Mouse (Mus musculus) embryonic stem cell, embryonic (primary cell): ENCODE measurements at regions not wholly inside any gene's neighbourhood (a gene's known extent, or its start where the extent isn't known, plus 50 kb on each side); places are given as distances from the start of the nearest gene placed in this dataset.

Source experiments
- CTCF ChIA-PET, 4 experiments: fragments of 300-600 bp in 2 of 4; fragments of 350-600 bp in 2 of 4; sonication (Branson Sonifier 250); formaldehyde crosslinking; loops; one replicate each; lab custom pipeline; 2022; ENCODE audit warnings: inconsistent platforms in 2 of 4; lab: Charles Lee
- POLR2A ChIA-PET, 4 experiments: fragments of 300-600 bp in 2 of 4; fragments of 350-600 bp in 2 of 4; sonication (Branson Sonifier 250); formaldehyde crosslinking; loops; one replicate each; lab custom pipeline; 2022; ENCODE audit warnings: antibody characterized with exemption in 4 of 4, inconsistent platforms in 1 of 4; lab: Charles Lee

DNA sequence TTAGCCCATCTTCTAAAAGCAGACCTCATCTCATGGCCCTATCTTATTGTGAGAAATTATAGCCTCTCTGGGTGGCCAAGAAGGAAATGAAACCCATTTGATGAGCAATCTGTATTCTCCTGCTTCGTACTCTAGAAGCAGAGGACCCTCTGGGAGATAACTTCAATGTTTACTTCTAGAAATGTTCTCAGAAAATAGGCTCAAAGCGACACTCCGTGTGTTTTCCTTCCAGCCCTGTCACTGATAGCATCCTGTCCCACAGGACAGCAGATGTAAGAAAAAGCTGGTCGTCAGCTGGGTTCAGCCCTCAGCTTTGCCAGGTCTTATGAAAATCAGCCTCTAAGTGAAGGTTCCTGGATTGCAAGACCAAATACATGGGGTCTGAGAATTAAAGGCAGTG, 86.1 kb downstream of the Ier5 start:
- CTCF ChIA-PET: interaction anchor here (0.6 to 1.0 kb wide), 7 partner anchors 13 to 1334 kb away, joined by 3 to 6 read pairs (median 3); no protein-coding TSS in a partner anchor
- POLR2A ChIA-PET: no interaction called here

DNA sequence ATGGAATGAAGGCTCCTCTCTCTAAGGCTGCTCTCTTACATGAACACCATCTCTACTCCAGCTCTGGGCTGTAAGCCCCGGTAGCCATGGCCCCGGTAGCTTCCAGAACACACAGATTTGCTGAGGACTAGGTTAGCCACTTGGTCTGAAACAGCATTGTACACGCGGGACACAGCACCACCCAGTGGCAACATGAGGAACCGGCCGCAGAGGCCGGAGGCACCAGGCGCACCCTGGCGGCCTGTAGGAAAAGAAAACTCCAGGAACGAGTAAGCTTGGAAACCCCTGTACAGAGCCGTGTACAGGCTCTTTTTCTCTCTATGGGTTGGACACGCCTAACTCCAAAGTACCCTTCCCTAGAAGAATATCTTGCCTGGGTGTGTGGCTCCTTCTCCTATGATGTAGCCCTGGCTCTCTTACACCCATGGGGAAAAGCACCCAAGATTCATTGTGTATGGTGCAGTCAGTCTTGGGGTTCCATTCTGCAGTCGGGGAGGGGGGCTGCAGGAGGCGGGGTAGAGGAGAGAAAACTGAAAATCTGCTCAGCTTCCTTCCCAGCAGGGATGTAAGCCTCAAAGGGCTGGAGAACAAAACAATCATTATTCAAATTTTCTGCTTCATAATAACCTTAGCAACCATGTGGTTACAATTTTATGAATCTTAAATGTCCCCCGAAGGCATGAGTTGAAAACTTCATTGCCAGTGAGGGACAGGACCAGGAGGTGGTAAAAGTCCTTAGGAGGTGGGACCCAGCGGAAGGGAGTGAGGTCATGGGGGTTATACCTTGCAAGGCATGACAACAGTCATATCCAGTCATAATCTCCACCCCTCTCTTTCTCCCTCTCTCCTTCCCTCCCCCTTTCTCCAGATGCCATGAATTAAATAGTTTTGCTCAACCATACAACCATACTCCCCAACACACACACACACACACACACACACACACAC, 92.6 kb downstream of the Ier5 start:
- ChIA-PET CTCF (interaction anchor here (0.6 to 5.2 kb wide), 78 partner anchors 9 to 1111 kb away, joined by 3 to 116 read pairs (median 4); no protein-coding TSS in a partner anchor), POLR2A (interaction anchor here in 2 of 4 experiments (0.6 to 1.4 kb wide), 4 partner anchors 57 to 612 kb away, joined by 3 to 4 read pairs (median 3); no protein-coding TSS in a partner anchor)

DNA sequence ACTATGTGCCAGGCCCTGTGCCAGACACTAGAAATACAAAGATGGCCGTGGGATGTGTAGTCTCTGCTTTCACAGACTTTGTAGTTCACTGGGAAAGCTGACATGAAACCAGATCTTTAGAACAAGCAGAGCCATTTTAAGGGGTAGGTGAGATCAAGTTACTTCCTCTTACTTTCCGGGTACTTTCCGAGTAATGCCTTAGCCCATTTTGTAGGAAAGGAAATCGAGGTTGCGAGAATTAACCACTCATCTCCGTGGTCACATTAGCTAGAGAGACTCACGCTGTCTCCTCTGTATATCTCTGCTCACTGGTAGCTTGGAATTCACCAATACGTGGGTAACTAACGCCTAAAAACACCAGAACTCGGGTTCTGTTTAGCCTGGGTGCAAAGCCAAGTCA, 93.3 kb downstream of the Ier5 start:
- POLR2A ChIA-PET: interaction anchor here in 2 of 4 experiments (0.6 to 1.4 kb wide), 3 partner anchors 220 to 611 kb away, joined by 3 read pairs; no protein-coding TSS in a partner anchor
- CTCF ChIA-PET: interaction anchor here (0.6 to 5.2 kb wide), 67 partner anchors 9 to 1110 kb away, joined by 3 to 116 read pairs (median 4); no protein-coding TSS in a partner anchor

DNA sequence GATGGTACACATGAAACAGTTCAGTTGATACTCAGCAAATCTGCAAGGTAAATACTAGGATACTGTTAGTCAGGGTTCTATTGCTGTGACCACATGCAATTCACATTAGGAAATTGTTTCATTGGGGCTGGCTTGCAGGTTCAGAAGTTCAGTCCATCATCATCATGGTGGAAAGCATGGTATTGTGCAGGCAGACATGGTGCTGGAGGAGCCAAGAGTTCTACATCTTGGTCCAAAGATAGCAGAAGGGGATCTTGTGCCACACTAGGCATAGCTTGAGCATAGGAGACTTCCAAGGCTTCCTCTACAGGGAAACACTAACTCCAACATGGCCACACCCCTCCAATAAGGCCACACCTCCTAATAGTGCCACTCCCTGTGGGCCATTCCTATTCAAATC, 99.1 kb downstream of the Ier5 start:
- ChIA-PET POLR2A (interaction anchor here in 1 of 4 experiments (0.6 kb wide), 1 partner anchor 75 kb away, joined by 5 read pairs; no protein-coding TSS in a partner anchor), CTCF (interaction anchor here in 1 of 4 experiments (0.7 kb wide), 2 partner anchors 567 to 783 kb away, joined by 3 read pairs; no protein-coding TSS in a partner anchor)

DNA sequence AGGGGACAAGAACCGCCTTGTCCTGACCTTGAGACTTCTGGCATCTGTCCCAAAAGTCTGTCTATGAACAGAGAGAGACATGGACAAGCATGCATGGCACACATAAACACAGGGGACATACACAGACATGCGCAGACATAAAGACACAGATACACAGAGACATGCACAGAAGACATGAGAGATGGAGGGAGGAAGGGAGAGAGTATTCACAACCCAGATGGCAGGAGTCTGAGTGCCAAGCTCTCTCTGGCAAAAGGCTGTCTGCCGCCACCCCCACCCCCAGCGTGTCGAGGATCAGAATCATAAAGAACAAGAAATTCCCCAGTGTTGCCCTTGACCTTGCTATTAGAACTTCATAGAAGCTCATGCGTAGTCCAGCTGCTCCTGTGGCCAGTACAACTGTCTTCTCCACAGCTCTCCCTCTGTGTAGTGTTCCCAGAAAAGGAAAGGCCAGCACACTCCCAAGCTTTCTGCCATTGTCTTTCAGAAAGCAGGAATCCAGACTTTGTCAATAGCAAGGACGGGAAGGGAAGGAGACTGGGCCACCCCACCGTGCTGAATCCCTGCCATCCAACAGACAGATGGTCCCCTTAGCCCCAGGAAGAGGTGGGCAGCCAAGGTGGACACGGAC, 99.8 kb downstream of the Ier5 start:
- ChIA-PET CTCF (interaction anchor here in 1 of 4 experiments (0.7 kb wide), 1 partner anchor 567 kb away, joined by 3 read pairs; no protein-coding TSS in a partner anchor), POLR2A (no interaction called here)

DNA sequence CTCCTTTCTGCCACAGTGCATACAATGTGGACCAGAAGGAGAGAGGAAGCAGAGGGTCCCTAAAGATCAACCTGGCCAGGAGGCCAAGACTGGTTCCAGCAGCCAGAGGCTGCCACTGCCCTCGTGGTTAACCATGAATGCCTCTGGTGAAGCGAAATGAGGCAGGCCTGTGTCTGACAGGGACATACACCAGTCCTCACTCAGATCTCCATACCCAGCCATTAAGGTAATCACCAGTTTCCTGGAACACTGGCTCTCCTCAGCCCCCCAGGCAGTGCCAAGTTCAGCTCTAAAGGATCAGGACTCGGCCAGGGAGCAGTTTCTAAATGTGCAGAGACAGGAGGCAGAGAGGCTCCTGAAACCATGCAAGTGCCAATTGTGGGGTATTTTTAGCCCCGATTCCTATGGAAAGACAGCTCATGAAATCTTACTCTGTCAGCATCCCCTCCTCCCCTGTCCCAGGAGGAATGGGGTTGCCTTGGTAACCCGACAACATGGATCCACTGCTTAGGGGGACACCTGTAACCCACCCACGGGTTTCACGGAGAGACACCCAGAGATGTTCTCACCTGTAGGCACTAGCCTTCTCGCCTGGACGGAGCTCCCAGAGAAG, 103.6 kb downstream of the Ier5 start:
- POLR2A ChIA-PET: interaction anchor here in 3 of 4 experiments (0.6 to 1.8 kb wide), 4 partner anchors 13 to 458 kb away, joined by 3 to 4 read pairs (median 3); partner anchors contain the start of gene Ier5 (in 1 of the 3)
- CTCF ChIA-PET: interaction anchor here in 3 of 4 experiments (0.8 to 4.0 kb wide), 5 partner anchors 11 to 210 kb away, joined by 4 to 27 read pairs (median 9); no protein-coding TSS in a partner anchor

DNA sequence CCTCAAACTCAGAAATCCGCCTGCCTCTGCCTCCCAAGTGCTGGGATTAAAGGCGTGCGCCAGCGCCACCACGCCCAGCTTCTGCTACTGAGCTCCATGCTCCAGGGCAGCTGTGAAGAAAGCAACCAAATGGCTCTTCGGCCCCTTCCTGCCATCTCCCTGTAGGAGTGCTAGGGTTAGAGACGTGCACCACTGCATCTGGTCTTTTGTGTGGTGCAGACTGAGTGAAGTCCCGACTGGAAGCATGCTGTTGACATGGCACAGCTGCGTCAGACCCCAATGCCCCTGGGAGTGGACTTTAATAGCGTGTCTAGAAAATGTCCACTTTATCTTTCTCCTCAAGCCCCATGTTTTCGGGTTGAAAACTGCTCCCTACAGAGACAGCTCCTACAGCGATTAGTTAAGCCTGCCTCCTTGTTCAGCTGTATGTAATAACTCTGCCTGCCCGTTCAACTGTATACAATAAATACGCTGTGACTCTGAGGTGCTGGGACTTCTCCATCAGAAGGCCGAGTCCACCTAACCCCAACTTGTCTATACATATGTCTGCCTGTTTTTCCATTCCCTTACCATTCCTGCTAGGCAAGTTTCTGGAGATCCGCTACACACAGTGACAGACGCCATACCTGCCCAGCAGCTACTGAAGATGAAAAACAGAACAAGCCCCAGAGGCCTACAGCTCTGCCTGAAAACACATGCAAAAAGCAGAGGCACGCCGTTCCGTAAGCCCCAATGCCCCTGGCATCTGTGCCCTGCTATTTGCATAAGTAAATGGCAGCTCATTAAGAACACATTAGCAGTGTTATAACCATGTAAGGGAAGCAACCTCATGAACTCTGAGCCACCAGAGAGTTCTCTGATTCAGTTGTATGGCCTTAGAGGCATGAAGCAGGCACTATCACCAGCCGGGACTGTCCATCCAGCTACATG, 105.2 kb downstream of the Ier5 start:
- CTCF ChIA-PET: interaction anchor here in 3 of 4 experiments (2.1 to 4.0 kb wide), 3 partner anchors 12 kb away, joined by 9 to 27 read pairs (median 12); no protein-coding TSS in a partner anchor

DNA sequence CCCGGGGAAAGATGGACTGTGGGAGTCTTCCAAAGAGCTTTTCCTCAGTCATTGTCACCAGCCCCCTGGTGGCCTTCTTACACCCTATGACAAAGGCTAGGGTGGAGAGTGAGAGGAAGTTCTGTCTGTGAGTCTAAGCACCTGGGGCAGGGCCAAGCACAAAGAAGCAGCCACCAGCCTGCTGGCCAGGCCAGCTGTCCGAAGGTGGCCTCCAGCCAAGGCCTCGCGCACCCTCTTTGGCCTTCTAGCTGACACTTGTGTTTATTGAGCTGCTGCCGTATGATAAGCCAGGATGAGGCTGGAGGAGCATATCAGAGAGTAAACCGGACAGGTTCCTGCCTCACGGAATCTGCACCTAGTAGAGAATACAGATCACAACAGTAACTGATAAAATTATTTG, 99.0 kb upstream of the Cacna1e start:
- POLR2A ChIA-PET: interaction anchor here in 2 of 4 experiments (0.5 to 1.4 kb wide), 2 partner anchors 13 to 620 kb away, joined by 3 read pairs; no protein-coding TSS in a partner anchor
- CTCF ChIA-PET: interaction anchor here in 3 of 4 experiments (0.6 to 1.0 kb wide), 3 partner anchors 13 to 23 kb away, joined by 3 to 4 read pairs (median 4); no protein-coding TSS in a partner anchor

More for the DNA sequence above, 105.2 kb downstream of the Ier5 start:
- POLR2A ChIA-PET: interaction anchor here in 2 of 4 experiments (0.5 to 1.8 kb wide), 2 partner anchors 14 to 15 kb away, joined by 4 to 5 read pairs; no protein-coding TSS in a partner anchor

DNA sequence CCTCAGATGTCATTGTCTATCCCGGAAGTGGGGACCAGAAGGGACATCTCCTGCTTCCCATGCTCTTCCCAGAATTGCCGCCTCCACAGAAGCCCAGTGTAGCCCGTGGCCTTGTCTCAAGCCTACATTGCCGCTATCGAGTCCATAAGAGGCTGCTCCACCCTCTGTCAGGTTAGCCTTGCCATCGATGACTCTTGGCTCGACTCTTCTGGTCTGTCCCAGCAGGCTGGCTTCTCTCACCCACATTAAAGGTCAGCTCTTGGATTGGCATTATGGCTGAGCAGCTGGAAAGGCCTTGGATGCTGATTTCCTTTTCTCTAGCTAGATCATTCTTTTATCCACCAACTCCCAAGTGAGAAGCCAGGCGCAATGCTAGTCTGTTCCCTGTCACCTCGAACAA, 98.5 kb upstream of the Cacna1e start:
- ChIA-PET POLR2A (interaction anchor here in 2 of 4 experiments (0.5 to 1.4 kb wide), 2 partner anchors 13 to 619 kb away, joined by 3 read pairs; no protein-coding TSS in a partner anchor), CTCF (interaction anchor here in 3 of 4 experiments (0.6 to 1.0 kb wide), 3 partner anchors 12 to 24 kb away, joined by 3 to 4 read pairs (median 4); no protein-coding TSS in a partner anchor)

DNA sequence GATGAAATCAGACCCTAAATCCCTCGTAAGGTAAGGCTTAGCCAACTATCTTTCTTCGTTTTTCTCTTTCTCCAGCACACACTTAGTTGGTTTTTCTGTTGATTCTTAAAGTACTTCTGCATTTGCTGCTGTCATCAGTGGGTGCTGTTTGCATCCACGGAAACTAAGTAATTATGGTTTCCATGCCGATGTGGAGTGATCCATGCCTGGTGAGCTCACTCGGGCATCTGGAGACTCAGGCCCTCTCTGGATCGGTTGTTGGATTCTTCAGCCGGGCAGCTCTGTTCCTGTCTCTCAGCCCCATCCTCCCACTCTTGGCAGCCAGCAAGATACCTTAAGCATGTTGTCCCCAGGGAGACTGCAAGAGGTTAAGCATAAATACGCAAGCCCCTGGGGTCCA, 97.4 kb upstream of the Cacna1e start:
- ChIA-PET CTCF (interaction anchor here in 2 of 4 experiments (0.8 to 1.9 kb wide), 2 partner anchors 25 to 194 kb away, joined by 3 to 5 read pairs; no protein-coding TSS in a partner anchor), POLR2A (no interaction called here)

DNA sequence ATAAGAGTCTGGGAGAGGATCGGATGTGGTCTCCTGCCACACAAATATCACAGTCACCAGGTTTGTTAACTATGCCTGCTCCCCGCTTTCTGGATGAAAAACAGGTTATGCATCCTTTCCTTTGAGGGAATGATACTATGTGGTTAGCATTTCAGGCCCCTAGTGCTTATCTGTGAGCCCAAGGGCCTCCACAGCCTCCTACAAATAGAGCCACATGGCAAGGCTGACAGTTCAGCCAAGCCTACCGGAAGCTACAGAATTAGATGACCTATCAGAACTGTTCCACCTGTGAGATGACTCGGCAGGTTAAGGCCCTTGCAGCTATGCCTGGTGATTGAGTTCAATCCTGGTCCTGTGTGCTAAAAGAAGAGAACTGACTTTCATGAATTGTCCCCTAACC, 91.4 kb upstream of the Cacna1e start:
- ChIA-PET CTCF (interaction anchor here in 1 of 4 experiments (1.1 kb wide), 1 partner anchor 189 kb away, joined by 3 read pairs; no protein-coding TSS in a partner anchor), POLR2A (no interaction called here)

DNA sequence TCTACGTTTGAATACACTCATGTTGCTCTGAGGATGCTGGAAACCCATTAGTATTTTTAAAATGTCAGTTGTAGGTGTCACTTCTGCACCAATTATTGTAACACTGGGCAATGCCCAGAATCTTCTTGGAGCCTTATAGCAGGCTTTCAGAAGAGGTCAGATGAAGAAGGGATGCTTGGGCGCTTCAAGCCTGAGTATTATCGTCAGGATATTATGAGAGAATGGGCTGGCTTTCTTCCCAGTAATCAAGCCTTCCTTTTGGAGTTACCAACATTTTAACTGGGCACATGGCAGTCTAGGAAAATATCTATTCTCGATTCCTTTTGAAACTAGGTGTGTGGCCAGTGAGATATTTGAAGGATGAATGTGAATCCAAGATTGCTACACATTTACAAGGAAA, 77.0 kb upstream of the Cacna1e start:
- ChIA-PET CTCF (no interaction called here), POLR2A (no interaction called here)

DNA sequence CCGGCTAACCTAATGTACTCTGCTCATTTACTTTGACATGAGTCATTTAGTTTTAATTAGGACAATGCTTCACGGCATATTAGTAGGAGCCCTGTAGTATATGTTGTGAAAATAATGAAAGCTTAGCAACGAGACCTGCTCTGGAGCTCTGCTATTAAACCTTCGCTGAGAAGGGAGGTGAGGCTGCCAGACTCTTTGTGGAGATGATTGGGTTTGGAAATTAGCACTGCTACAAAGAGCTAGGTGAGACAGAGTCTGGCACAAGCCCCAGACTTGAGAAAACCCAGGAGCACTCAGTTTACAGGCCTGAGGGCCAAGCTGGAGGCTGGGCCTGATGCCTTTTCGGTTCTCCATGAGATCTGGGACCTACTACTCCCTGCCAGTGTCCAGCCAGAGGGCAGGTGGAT, 72.3 kb upstream of the Cacna1e start:
- CTCF ChIA-PET: interaction anchor here in 1 of 4 experiments (1.3 kb wide), 1 partner anchor 50 kb away, joined by 3 read pairs; no protein-coding TSS in a partner anchor
- POLR2A ChIA-PET: no interaction called here

DNA sequence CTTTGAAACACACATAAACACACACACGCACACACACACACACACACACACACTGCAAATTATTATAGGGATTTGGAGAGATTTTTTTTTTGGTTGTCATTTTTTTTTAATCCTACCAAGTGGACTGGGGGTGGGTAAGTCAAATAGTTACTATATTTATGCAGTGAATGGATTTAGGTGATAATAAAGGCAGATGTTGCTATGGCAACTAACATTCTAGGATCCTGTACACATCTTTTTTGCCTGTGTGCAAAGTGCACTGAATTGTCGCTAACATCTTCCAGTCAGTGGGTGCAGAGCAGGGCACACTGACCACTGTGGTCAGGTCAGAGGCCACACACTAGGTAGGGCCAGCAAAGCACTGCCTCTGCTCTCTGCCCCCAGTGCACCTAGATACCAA, 68.4 kb upstream of the Cacna1e start:
- POLR2A ChIA-PET: no interaction called here
- CTCF ChIA-PET: no interaction called here
